Mouse (Mus musculus): ENCODE measurements at regions not wholly inside any gene's neighbourhood (a gene's known extent, or its start where the extent isn't known, plus 50 kb on each side); places are given as distances from the start of the nearest gene placed in this dataset.

DNA sequence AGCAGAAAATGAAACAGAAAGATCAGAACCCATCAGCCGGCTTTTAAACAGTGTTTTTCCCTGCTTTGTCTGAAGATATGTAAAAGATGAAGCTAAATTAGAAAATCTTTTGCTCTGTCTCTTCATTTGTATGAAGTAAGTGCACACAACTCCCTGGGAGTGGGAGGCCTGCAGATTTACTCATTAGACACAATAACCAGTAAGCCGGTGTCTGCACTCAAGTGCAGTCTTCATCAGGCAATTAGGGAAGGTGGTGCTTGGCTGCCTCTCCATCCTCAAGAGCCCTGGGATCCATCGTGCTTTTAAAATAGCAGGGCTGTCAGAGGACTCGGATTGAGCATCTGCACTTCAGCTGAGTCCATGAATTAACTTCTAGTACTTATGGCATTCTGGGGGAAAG lies 945.1 kb downstream of the Slc4a3 start:
- no peak overlapping the region for H3K4me3 ChIP-seq (ENCODE audit: insufficient read depth in 1 of 2, low read depth in 1 of 2, low read length in 2 of 2, poor library complexity in 1 of 2, severe bottlenecking in 1 of 2)
- no peaks in the 10 kb centered on the region for H3K4me1 ChIP-seq (ENCODE audit: control insufficient read depth in 2 of 2, insufficient read depth in 2 of 2, low read length in 2 of 2, poor library complexity in 1 of 2)
- DNase-seq (ENCODE audit: low read depth, low spot score), result no peak
- H3K36me3 ChIP-seq (ENCODE audit: control insufficient read depth, insufficient read depth, low read length, poor library complexity, severe bottlenecking), result no peaks in the 10 kb centered on the region
- H3K27ac ChIP-seq (ENCODE audit: insufficient read depth, low read depth, low read length, poor library complexity, severe bottlenecking), result no peak overlapping the region
- H3K9me3 ChIP-seq (ENCODE audit: control insufficient read depth, insufficient read depth, low read depth, low read length), result no peaks in the 10 kb centered on the region
- H3K9ac ChIP-seq (ENCODE audit: insufficient read depth, low read depth, low read length, poor library complexity, severe bottlenecking), result no peak overlapping the region
- no peak for TF ChIP-seq ZC3H11A (IDR thresholded peaks at IDR 0.05; ENCODE audit: borderline replicate concordance, low read depth, low read length)
- in situ Hi-C loops (cut with MboI; ENCODE audit: low sequenced_read_pairs in 2 of 2, unreplicated experiment in 2 of 2), result no loop called here

- no peak overlapping the region for H3K9ac ChIP-seq (ENCODE audit: insufficient read depth, low read depth, low read length, poor library complexity, severe bottlenecking)
- no peak for DNase-seq (ENCODE audit: low read depth, low spot score)
- no peaks in the 10 kb centered on the region for H3K4me1 ChIP-seq (ENCODE audit: control insufficient read depth in 2 of 2, insufficient read depth in 2 of 2, low read length in 2 of 2, poor library complexity in 1 of 2)
- H3K36me3 ChIP-seq (ENCODE audit: control insufficient read depth, insufficient read depth, low read length, poor library complexity, severe bottlenecking), result no peaks in the 10 kb centered on the region
- H3K9me3 ChIP-seq (ENCODE audit: control insufficient read depth, insufficient read depth, low read depth, low read length), result no peaks in the 10 kb centered on the region
- H3K27ac ChIP-seq (ENCODE audit: insufficient read depth, low read depth, low read length, poor library complexity, severe bottlenecking), result no peak overlapping the region
- TF ChIP-seq MAFK (IDR thresholded peaks at IDR 0.05; ENCODE audit: insufficient read depth, low read depth, low read length), result no peak
- no peak for TF ChIP-seq ZC3H11A (IDR thresholded peaks at IDR 0.05; ENCODE audit: borderline replicate concordance, low read depth, low read length)
- no peak for TF ChIP-seq CHD2 (IDR thresholded peaks at IDR 0.05; ENCODE audit: low read depth, low read length)
- in situ Hi-C loops (cut with MboI; ENCODE audit: low sequenced_read_pairs in 2 of 2, unreplicated experiment in 2 of 2), result no loop called here
- H3K4me3 ChIP-seq (ENCODE audit: insufficient read depth in 1 of 2, low read depth in 1 of 2, low read length in 2 of 2, poor library complexity in 1 of 2, severe bottlenecking in 1 of 2), result no peak overlapping the region
Measured at GRCm38 (mm10) chr1:76505150-76505549, 959.1 kb downstream of the Slc4a3 start.

- Histone ChIP-seq H3K4me3 (ENCODE audit: insufficient read depth in 1 of 2, low read depth in 1 of 2, low read length in 2 of 2, poor library complexity in 1 of 2, severe bottlenecking in 1 of 2) (no peak overlapping the region), H3K9ac (ENCODE audit: insufficient read depth, low read depth, low read length, poor library complexity, severe bottlenecking) (no peak overlapping the region), H3K9me3 (ENCODE audit: control insufficient read depth, insufficient read depth, low read depth, low read length) (no peaks in the 10 kb centered on the region), H3K36me3 (ENCODE audit: control insufficient read depth, insufficient read depth, low read length, poor library complexity, severe bottlenecking) (no peaks in the 10 kb centered on the region), H3K27ac (ENCODE audit: insufficient read depth, low read depth, low read length, poor library complexity, severe bottlenecking) (no peak overlapping the region), H3K4me1 (ENCODE audit: control insufficient read depth in 2 of 2, insufficient read depth in 2 of 2, low read length in 2 of 2, poor library complexity in 1 of 2) (no peaks in the 10 kb centered on the region)
- DNase-seq (ENCODE audit: low read depth, low spot score), result no peak
- no peak for TF ChIP-seq ZNF384 (IDR thresholded peaks at IDR 0.05; ENCODE audit: low read depth, low read length)
- no peak for TF ChIP-seq MAFK (IDR thresholded peaks at IDR 0.05; ENCODE audit: insufficient read depth, low read depth, low read length)
- TF ChIP-seq CHD2 (IDR thresholded peaks at IDR 0.05; ENCODE audit: low read depth, low read length), result no peak
- TF ChIP-seq ZC3H11A (IDR thresholded peaks at IDR 0.05; ENCODE audit: borderline replicate concordance, low read depth, low read length), result no peak
- no peak for TF ChIP-seq HCFC1 (IDR thresholded peaks at IDR 0.05; ENCODE audit: borderline replicate concordance, insufficient read depth, low read length)
- in situ Hi-C loops (cut with MboI; ENCODE audit: low sequenced_read_pairs in 2 of 2, unreplicated experiment in 2 of 2), result no loop called here
Measured at GRCm38 (mm10) chr1:76508821-76509220, 962.8 kb downstream of the Slc4a3 start.

GRCm38 (mm10) chr1:76509486-76509885 lies 963.4 kb downstream of the Slc4a3 start:
- H3K4me1 ChIP-seq (ENCODE audit: control insufficient read depth in 2 of 2, insufficient read depth in 2 of 2, low read length in 2 of 2, poor library complexity in 1 of 2), result no peaks in the 10 kb centered on the region
- H3K36me3 ChIP-seq (ENCODE audit: control insufficient read depth, insufficient read depth, low read length, poor library complexity, severe bottlenecking), result no peaks in the 10 kb centered on the region
- no peak for DNase-seq (ENCODE audit: low read depth, low spot score)
- TF ChIP-seq MAFK (IDR thresholded peaks at IDR 0.05; ENCODE audit: insufficient read depth, low read depth, low read length) (no peak), CHD2 (IDR thresholded peaks at IDR 0.05; ENCODE audit: low read depth, low read length) (no peak), HCFC1 (IDR thresholded peaks at IDR 0.05; ENCODE audit: borderline replicate concordance, insufficient read depth, low read length) (no peak), ZNF384 (IDR thresholded peaks at IDR 0.05; ENCODE audit: low read depth, low read length) (no peak), ZC3H11A (IDR thresholded peaks at IDR 0.05; ENCODE audit: borderline replicate concordance, low read depth, low read length) (no peak)
- H3K4me3 ChIP-seq (ENCODE audit: insufficient read depth in 1 of 2, low read depth in 1 of 2, low read length in 2 of 2, poor library complexity in 1 of 2, severe bottlenecking in 1 of 2), result no peak overlapping the region
- no peak overlapping the region for H3K27ac ChIP-seq (ENCODE audit: insufficient read depth, low read depth, low read length, poor library complexity, severe bottlenecking)
- in situ Hi-C loops (cut with MboI; ENCODE audit: low sequenced_read_pairs in 2 of 2, unreplicated experiment in 2 of 2), result no loop called here
- H3K9me3 ChIP-seq (ENCODE audit: control insufficient read depth, insufficient read depth, low read depth, low read length), result no peaks in the 10 kb centered on the region
- no peak overlapping the region for H3K9ac ChIP-seq (ENCODE audit: insufficient read depth, low read depth, low read length, poor library complexity, severe bottlenecking)

DNA sequence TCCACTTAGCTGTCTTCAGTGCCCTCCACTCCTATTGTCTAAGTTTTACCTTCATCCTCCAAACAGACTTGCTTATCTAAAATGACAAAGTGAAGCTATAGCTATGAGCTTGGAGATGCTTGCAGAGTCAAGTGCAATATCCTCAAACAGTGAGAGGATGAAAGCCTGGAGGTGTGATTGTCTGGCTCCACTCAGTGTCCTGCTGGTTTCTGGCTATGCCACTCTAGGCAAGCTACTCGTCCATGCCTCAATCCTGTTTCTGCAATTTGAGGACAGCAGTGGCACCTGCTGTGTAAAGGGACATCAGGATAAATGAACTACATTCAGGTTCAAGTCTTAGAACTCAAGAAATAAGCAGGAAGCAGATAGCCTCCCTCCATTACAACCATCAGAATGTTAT lies 966.1 kb downstream of the Slc4a3 start:
- no peak for TF ChIP-seq CHD2 (IDR thresholded peaks at IDR 0.05; ENCODE audit: low read depth, low read length)
- Histone ChIP-seq H3K27ac (ENCODE audit: insufficient read depth, low read depth, low read length, poor library complexity, severe bottlenecking) (no peak overlapping the region), H3K9ac (ENCODE audit: insufficient read depth, low read depth, low read length, poor library complexity, severe bottlenecking) (no peak overlapping the region), H3K4me3 (ENCODE audit: insufficient read depth in 1 of 2, low read depth in 1 of 2, low read length in 2 of 2, poor library complexity in 1 of 2, severe bottlenecking in 1 of 2) (no peak overlapping the region), H3K4me1 (ENCODE audit: control insufficient read depth in 2 of 2, insufficient read depth in 2 of 2, low read length in 2 of 2, poor library complexity in 1 of 2) (no peaks in the 10 kb centered on the region), H3K9me3 (ENCODE audit: control insufficient read depth, insufficient read depth, low read depth, low read length) (no peaks in the 10 kb centered on the region), H3K36me3 (ENCODE audit: control insufficient read depth, insufficient read depth, low read length, poor library complexity, severe bottlenecking) (no peaks in the 10 kb centered on the region)
- in situ Hi-C loops (cut with MboI; ENCODE audit: low sequenced_read_pairs in 2 of 2, unreplicated experiment in 2 of 2), result no loop called here
- DNase-seq (ENCODE audit: low read depth, low spot score), result no peak

Measured in ES-E14 (cell line).